Mouse (Mus musculus): Measurements from ENCODE around the gene Ptk7.
A peak's percentile ranks its signal among the peaks of the same experiment; 100 is the strongest.
"Not testable (repeated sequence)": the region's sequence is repeated elsewhere in the genome, so short reads cannot be mapped to it uniquely, and the experiment has no call there.

Ptk7 gene

DNA sequence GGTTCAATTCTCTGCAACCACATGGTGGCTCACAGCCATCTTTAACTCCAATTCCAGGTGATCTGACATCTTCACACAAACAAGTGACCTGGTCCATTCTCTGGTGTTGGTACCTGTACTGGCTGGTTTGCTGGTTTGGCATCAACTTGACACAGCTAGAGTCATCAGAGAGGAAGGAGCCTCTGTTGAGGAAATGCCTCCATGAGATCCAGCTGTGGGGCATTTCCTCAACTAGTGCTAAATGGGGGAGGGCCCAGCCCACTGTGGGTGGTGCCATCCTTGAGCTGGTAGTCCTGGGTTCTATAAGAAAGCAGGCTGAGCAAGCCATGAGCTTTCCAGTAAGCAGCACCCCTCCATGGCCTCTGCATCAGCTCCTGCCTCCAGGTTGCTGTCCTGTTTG, 72.0 kb downstream of the Ptk7 start:
- not testable (repeated sequence) for DNase-seq (ENCODE audit: low read depth in 2 of 2, low spot score in 2 of 2)

- no peak for DNase-seq (ENCODE audit: low read depth in 2 of 2, low spot score in 2 of 2)
These were observed 72.7 kb downstream of the Ptk7 start for GRCm38 (mm10) chr17:46556584-46556945.

DNA sequence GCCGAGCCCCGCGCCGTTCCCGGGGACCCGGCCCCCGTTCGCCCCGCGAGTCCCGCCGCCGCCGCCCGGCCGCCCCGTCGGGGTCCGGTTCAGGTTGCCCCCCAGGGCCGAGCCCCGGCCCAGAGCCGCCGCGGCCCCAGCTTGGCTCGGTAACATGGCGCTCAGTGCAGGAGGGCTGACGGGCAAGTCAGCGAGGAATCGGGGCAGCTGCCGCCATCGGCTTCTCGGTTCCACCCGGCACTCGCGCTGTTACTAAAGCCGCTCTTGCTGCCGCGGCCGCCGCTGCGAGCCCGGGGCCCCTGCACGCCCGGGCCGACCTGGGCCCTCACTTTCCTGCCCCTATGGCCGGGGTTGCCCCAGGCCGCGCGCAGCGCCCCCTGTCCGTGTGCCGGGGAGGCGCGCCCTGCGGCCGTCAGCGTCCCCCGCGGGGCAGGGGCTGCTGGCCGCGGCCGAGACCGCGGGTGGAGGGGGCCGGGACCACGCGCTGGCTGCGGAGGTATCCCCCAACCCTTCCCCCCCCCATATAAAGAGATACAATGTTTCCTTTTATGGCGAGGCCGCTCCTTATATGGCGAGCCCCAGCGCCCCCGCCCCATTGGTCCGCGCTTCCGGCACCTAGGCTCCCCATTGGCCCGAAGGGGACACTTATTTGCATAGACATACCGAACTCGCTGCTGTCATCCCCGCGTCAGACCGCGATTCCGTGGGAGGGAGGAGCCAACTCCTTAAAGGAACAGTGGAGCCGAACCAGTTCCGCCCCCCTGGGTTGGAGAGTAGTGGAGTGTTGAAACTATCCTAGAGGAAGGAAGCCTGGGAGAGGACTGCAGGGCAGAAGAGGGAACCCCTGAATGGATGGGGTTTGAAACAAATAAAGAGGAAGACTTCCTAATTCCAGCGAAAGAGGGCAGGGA, 73.4 kb downstream of the Ptk7 start, which contains the start of gene Srf:
Srf (minus strand) TSS at position 503 of the 911 bp plus-strand sequence.
- peak; percentile 93 to 95 for DNase-seq (ENCODE audit: low read depth in 2 of 2, low spot score in 2 of 2)

DNA sequence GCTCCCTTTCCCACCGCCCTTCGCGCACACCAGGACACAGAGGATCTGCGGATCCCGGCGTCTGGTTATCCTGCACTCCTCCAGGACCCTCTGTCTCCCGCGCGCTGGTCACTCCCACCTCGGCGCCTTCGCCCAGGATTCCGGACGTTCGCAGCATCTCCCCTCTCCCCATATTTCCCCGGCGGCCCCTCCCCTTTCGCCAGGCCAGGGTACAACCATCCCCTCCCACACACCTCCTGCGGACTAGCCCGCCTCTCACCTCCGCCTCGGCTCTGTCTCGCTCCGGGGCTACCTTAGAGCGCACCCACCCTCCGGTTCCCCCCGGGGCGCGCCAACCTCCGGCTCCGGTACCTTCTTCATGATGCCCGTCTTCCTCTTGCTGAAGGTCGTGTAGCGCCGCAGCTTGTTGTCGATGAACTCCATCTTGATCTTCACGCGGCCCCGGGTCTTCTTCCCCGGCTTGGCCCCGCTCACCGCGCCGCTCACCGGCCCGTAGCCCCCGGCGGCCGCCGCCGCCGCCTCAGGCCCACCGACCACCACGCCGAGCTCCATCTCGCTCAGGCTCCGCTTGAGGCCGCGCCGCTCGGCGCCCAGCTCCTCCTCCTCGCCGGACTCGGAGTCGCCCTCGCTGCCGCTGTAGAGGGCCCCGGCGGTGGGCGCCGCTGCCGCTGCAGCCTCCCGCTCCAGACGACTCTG, 74.2 kb downstream of the Ptk7 start:
- DNase-seq (ENCODE audit: low read depth in 2 of 2, low spot score in 2 of 2), result peak in 1 of 2 experiments; percentile 32

DNA sequence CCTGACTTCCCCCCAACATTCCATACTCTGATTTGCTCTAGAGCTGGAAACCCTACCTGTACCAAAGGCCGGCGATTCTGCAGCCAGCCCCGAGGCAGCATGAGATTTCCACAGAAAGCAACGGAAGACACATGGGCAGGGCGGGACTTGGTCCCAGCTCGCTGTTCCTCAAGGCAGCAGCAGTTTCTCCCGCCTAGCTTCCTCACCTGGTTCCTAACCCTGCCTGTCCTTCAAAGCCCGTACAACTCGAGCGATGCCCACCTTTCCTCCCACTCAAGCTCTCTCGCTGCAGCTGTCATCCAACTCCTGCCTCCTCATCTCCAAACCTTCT, 74.7 kb downstream of the Ptk7 start:
- no peak for DNase-seq (ENCODE audit: low read depth in 2 of 2, low spot score in 2 of 2)

DNA sequence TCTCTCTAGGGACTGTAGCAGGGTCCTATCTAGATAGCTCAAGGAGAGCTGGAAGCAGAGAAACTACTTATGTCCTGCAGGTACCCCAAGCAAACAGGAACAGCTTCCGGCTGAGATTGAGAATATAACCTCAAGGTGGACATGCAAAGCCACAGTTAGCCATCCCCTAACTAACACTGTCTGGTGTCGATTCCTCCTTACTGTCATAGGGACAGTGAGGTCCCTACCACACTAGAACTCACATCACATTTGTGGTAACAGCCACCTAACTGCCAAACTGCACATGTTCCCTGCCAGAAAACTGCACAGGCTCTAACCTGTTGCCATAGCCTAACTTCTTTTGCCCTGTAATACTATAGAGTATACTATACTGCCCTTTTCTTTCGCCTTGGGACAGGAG, 75.4 kb downstream of the Ptk7 start:
- DNase-seq (ENCODE audit: low read depth in 2 of 2, low spot score in 2 of 2), result no peak

DNA sequence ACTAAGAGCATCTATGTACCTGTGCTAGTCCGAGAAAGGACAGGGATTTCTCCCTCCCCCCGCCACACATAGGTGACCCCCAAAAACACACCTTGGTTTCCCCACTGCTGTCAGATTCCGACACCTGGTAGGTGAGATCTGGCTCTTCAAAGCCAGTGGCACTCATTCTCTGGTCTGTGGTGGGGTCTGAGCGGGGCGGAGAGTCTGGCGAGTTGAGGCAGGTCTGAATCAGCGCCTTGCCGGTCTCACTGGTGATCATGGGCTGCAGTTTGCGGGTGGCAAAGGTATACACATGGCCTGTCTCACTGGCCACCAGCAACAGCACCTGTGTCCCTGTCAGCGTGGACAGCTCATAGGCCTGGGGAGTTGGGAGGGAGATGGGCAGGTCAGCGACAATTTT, 75.8 kb downstream of the Ptk7 start:
- no peak for DNase-seq (ENCODE audit: low read depth in 2 of 2, low spot score in 2 of 2)

DNA sequence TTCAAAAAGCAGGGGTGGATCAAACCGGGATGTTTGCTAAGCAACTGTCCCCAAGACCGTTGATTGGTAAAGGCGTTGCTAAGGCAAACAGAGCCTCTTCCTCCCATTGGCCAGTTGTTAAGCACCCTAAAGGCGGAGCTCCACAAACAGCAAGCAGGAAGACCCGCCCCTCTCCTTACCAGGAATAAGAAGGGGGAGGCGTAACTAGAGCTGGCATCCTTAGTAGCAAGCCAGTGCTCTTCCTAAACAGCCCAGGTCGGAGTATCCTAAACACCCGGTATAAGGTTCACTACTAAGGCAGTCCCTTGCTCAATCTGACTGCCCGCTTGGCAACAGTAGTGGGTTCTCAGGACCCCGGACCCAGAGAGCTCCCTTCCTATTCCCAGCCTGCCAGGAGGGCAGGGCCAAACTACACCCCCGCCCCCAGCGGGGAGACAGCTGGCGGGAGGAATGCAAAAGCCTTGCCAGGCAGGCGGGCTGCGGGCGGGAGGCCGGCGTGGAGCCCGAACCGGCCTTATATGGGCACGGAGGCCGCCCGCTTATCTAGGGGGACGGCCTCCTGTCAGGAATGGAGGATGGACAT, 76.4 kb downstream of the Ptk7 start:
- no peak for DNase-seq (ENCODE audit: low read depth in 2 of 2, low spot score in 2 of 2)

DNA sequence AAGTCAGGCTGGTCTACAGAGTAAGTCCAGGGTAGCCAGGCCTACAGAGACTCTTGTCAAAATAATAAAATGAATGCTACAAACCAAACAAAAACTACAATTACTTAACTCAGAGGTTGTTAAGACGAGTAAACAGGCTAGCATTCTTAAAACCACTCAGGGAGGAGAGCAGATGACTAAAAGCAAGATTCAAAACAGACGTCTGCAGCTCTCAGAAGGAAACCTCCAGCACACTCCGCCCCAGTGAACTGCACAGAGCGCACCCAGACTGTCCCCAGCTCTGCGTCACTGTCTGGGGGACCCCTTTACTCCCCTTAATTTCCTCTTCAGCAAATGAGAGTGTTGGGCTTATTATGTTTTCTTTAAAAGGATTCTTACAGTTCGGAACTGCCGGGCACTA, 77.2 kb downstream of the Ptk7 start:
- no peak for DNase-seq (ENCODE audit: low read depth in 2 of 2, low spot score in 2 of 2)

GRCm38 (mm10) chr17:46551369-46551768, 77.9 kb downstream of the Ptk7 start:
- DNase-seq (ENCODE audit: low read depth in 2 of 2, low spot score in 2 of 2), result no peak

DNA sequence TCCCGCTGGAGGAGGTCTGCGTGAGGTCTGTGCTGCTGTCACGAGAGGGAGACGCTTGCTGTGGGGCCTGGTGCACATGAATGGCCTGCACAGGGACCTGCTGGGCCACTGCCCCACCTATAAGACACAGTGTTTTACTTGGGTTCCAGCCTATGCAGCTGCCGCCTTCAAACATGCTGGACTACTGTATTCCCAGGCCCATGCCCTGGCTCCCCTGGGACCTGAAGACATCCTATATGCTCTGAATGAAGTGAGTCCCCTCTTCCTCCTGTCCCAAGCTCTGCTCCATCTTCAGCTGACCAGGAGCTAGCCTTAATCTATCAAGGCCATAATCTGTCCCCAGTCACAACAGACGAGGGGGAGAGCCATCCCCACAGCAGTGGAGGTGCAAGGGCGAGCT, 78.4 kb downstream of the Ptk7 start:
- no peak for DNase-seq (ENCODE audit: low read depth in 2 of 2, low spot score in 2 of 2)

DNA sequence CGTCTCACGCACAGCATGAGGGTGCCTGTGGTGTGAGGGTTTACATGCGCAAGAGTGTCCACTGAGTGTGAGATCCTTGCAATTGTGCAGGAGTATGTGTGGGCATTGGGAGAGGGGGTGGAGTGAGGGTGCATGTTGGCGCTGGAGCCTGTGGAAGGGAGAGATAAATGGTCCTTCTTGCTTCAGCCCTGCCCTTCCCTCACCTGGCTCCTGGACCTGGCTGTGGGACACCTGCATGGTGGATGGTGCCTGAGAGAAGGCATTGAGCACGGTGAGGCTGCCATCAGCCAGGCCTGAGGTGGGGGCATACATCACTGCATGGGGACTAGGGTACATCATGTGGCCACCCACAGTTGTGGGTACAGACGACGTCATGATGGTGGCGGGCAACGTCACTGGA, 79.7 kb downstream of the Ptk7 start:
- DNase-seq (ENCODE audit: low read depth in 2 of 2, low spot score in 2 of 2), result no peak

DNA sequence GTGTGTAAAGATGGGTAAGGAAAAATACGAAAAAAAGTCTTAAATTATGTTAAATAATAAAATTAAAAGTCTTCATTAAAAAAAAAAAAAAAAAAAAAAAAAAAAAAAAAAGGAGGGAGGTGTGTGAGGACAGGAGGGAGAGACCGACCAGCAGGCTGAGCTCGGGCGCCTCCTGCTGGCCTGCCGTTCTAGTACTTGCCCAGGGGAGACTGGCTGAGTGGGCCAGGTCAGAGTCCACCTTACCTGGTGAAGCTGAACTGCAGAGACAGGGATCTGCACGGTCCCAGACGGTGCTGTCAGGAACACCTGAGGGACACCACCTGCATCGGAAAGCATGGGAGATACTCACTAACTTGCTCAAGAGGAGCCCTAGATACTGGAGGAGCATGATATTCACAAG, 80.1 kb downstream of the Ptk7 start:
- DNase-seq (ENCODE audit: low read depth in 2 of 2, low spot score in 2 of 2), result no peak

- no peak for DNase-seq (ENCODE audit: low read depth in 2 of 2, low spot score in 2 of 2)
These were observed 80.6 kb downstream of the Ptk7 start for GRCm38 (mm10) chr17:46548741-46549140.

- DNase-seq (ENCODE audit: low read depth in 2 of 2, low spot score in 2 of 2), result no peak
These were observed 81.4 kb downstream of the Ptk7 start for GRCm38 (mm10) chr17:46547923-46548322.

- no peak for DNase-seq (ENCODE audit: low read depth in 2 of 2, low spot score in 2 of 2)
These were observed 82.3 kb downstream of the Ptk7 start for GRCm38 (mm10) chr17:46546995-46547394.

DNA sequence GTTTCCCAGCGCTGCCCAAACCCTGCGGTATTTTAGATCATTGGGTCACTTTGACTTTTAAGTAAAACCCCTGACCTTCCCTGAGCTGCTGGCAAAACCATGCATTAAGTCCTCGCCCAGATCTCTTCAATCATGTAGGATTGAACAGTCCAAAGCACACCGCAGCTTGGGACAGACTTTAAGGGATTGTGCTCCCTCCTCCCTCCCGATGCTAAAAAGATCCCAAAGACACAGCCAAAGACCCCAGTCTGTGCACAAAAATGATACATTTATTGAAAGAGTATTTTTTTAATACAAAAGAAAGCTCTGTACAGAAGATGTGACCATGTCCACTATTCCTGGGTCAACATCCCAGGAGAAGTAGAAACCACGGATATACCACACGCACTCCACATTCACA, 82.7 kb downstream of the Ptk7 start:
- DNase-seq (ENCODE audit: low read depth in 2 of 2, low spot score in 2 of 2), result no peak

- DNase-seq (ENCODE audit: low read depth in 2 of 2, low spot score in 2 of 2), result peak in 1 of 2 experiments; percentile 41
These were observed 83.3 kb downstream of the Ptk7 start, which contains the start of gene Cul9 for GRCm38 (mm10) chr17:46545813-46546564. TSS of gene Cul9 (minus strand) at chr17:46546388.

GRCm38 (mm10) chr17:46543661-46544060, 85.6 kb downstream of the Ptk7 start:
- no peak for DNase-seq (ENCODE audit: low read depth in 2 of 2, low spot score in 2 of 2)

- peak; percentile 57 to 63 for DNase-seq (ENCODE audit: low read depth in 2 of 2, low spot score in 2 of 2)
These were observed 103.6 kb downstream of the Ptk7 start for GRCm38 (mm10) chr17:46525579-46526307.

GRCm38 (mm10) chr17:46525065-46525464, 104.2 kb downstream of the Ptk7 start:
- no peak for DNase-seq (ENCODE audit: low read depth in 2 of 2, low spot score in 2 of 2)
